Mouse (Mus musculus) embryonic fibroblast, embryonic 13.5 days (primary cell): ENCODE measurements around the gene Pgm3.
A peak's percentile ranks its signal among the peaks of the same experiment; 100 is the strongest.

Experiments used
- CTCF ChIP-seq: IDR thresholded peaks from 2 replicates; pipeline ENCODE4 v1.5.1; 2011; ENCODE audit warnings: mild to moderate bottlenecking, control low read depth, low read length, moderate library complexity, borderline replicate concordance; ENCODE audit not compliant: insufficient read depth
- POLR2A ChIP-seq: IDR thresholded peaks from 2 replicates; pipeline ENCODE4 v1.6.1; 2011; ENCODE audit warnings: low read depth, mild to moderate bottlenecking, control low read depth, low read length, moderate library complexity

DNA sequence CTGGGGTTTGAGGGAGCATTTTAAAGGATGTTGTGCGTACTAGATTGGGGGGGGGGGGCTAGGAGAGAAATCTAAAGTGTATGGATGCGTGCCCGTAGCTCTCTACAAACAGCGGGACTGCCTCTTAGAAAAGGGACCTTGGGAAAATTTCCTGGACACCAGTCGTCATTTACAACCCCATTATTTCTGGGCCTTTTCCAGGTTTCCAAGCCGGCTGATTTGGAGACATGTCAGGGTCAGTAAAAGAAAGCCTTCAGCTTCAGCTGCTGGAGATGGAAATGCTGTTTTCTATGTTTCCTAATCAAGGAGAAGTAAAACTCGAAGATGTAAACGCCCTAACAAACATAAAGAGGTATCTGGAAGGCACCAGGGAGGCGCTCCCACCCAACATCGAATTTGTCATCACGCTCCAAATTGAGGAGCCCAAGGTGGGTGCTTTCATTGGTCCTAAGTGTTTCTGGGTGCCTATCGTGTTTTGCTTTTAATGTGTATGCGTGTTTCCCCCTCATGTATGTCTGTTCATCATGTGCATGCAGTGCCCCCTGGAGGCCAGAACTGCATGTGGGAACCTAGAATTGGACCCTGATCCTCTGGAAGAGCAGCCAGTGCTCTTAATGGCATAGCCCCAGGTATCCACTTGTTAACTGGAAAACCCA, 1.1 kb upstream of the Pgm3 start:
- TF ChIP-seq CTCF (peak; percentile 65; the same call in 1 of the 2 replicates), POLR2A (no peak)
